ENCODE assay signal across 18 mouse cellular contexts in genomic region chr14:104567350-104568001, GRCm38 (mm10). TPM values are rescaled to one million over a fixed set of nuclear protein-coding genes. Genes with fewer than 3 reads are reported as not detected.
DNase-seq lines count a peak whose midpoint lies in the region; ATAC-seq and TF ChIP-seq lines count a peak whose summit lies in the region.
"Had no signal": no experiment of that assay in that cellular context is flagged by ENCODE, and none has a peak within 500 bp of the region (broad histone marks: within the 10 kb centered on the region; RNA-seq: fewer than 3 reads in every experiment).

No protein-coding gene starts in this region.

- no peaks in the 10 kb centered on the region for H3K9me3 ChIP-seq in midbrain, embryonic 11.5 days (ENCODE audit: control insufficient read depth, low read length)
- no peaks in the 10 kb centered on the region for H3K9me3 ChIP-seq in midbrain, embryonic 10.5 days (replicated peaks)
- no peaks in the 10 kb centered on the region for H3K9me3 ChIP-seq in forebrain, postnatal 0 days (ENCODE audit: low read length)
- H3K9me3 ChIP-seq in midbrain, embryonic 13.5 days: no peaks in the 10 kb centered on the region
- H3K9me3 ChIP-seq: limb, embryonic 15.5 days had no signal

- no peak for TF ChIP-seq CTCF in forebrain, postnatal 0 days (IDR thresholded peaks at IDR 0.05; ENCODE audit: low read depth)

- WGBS in midbrain, embryonic 11.5 days: 59% methylated on average over 6 of the region's 6 CpGs
- WGBS in midbrain, embryonic 10.5 days: 72% methylated on average over 6 of the region's 6 CpGs
- 17% methylated on average over 6 of the region's 6 CpGs for WGBS in forebrain, postnatal 0 days
- WGBS in midbrain, embryonic 13.5 days: 19% methylated on average over 6 of the region's 6 CpGs

- no peak overlapping the region for H3K4me2 ChIP-seq in midbrain, embryonic 11.5 days
- H3K4me2 ChIP-seq in forebrain, postnatal 0 days (ENCODE audit: low read depth): no peak overlapping the region
- H3K4me2 ChIP-seq in midbrain, embryonic 13.5 days (replicated peaks): peak overlapping the region; percentile 23; the same call in 1 of the 2 replicates
- H3K4me2 ChIP-seq: limb, embryonic 15.5 days had no signal

- no peak overlapping the region for H3K9ac ChIP-seq in midbrain, embryonic 11.5 days (ENCODE audit: low read length)
- H3K9ac ChIP-seq in forebrain, postnatal 0 days: no peak overlapping the region
- no peak overlapping the region for H3K9ac ChIP-seq in midbrain, embryonic 13.5 days (replicated peaks)
- H3K9ac ChIP-seq: limb, embryonic 15.5 days had no signal

- no peak for DNase-seq in midbrain, embryonic 11.5 days (ENCODE audit: low spot score, missing footprints)
- DNase-seq in midbrain, embryonic 10.5 days (ENCODE audit: low spot score): no peak
- DNase-seq in forebrain, postnatal 0 days: peak; percentile 10
- DNase-seq in retina, embryonic 14.5 days (ENCODE audit: low spot score): peak; percentile 13
- no peak for DNase-seq in adrenal gland, postnatal 14 days
- no peak for DNase-seq in kidney, postnatal 14 days
- DNase-seq in MN1 (ENCODE audit: low spot score): no peak
- DNase-seq: cerebellum, adult 11-12 months; heart, adult 11 months; kidney, adult 8-10 months; lung, adult 18-20 months; spleen, adult 18-20 months; thymus, postnatal 14 days had no signal

- no peak overlapping the region for H3K27ac ChIP-seq in midbrain, embryonic 11.5 days (ENCODE audit: low read depth, low read length)
- H3K27ac ChIP-seq in midbrain, embryonic 10.5 days (replicated peaks): no peak overlapping the region
- H3K27ac ChIP-seq in forebrain, postnatal 0 days (ENCODE audit: low read depth, low read length): no peak overlapping the region
- H3K27ac ChIP-seq in midbrain, embryonic 13.5 days: peak overlapping the region; percentile 53; the same call in 1 of the 2 replicates
- H3K27ac ChIP-seq: layer of hippocampus, adult 2 months; limb, embryonic 15.5 days had no signal

- ATAC-seq in midbrain, embryonic 11.5 days (ENCODE audit: low FRiP score): peak; percentile 85
- ATAC-seq in forebrain, postnatal 0 days: peak; percentile 63
- peak; percentile 97 for ATAC-seq in midbrain, embryonic 13.5 days

- H3K36me3 ChIP-seq in midbrain, embryonic 11.5 days (ENCODE audit: control insufficient read depth, insufficient read depth, low read length): no peaks in the 10 kb centered on the region
- H3K36me3 ChIP-seq in midbrain, embryonic 10.5 days: no peaks in the 10 kb centered on the region
- H3K36me3 ChIP-seq in forebrain, postnatal 0 days (ENCODE audit: insufficient read depth): no peaks in the 10 kb centered on the region
- H3K36me3 ChIP-seq in midbrain, embryonic 13.5 days: no peaks in the 10 kb centered on the region
- H3K36me3 ChIP-seq: limb, embryonic 15.5 days had no signal

- H3K4me1 ChIP-seq in midbrain, embryonic 11.5 days (ENCODE audit: control insufficient read depth, insufficient read depth, low read length): no peaks in the 10 kb centered on the region
- peaks cover 5% of the 10 kb centered on the region; the same call in 1 of the 2 replicates for H3K4me1 ChIP-seq in midbrain, embryonic 10.5 days
- no peaks in the 10 kb centered on the region for H3K4me1 ChIP-seq in forebrain, postnatal 0 days (ENCODE audit: insufficient read depth)
- peaks cover 18% of the 10 kb centered on the region for H3K4me1 ChIP-seq in midbrain, embryonic 13.5 days (replicated peaks)
- H3K4me1 ChIP-seq: limb, embryonic 15.5 days had no signal

- H3K4me3 ChIP-seq in midbrain, embryonic 11.5 days (ENCODE audit: low read depth, low read length): no peak overlapping the region
- H3K4me3 ChIP-seq in midbrain, embryonic 10.5 days: no peak overlapping the region
- no peak overlapping the region for H3K4me3 ChIP-seq in forebrain, postnatal 0 days (ENCODE audit: low read depth, low read length)
- H3K4me3 ChIP-seq in midbrain, embryonic 13.5 days (replicated peaks): no peak overlapping the region
- H3K4me3 ChIP-seq: erythroblast, embryonic 14.5 days; layer of hippocampus, adult 2 months; limb, embryonic 15.5 days; myocyte had no signal

- H3K27me3 ChIP-seq in midbrain, embryonic 11.5 days (ENCODE audit: control insufficient read depth, insufficient read depth, low read length): no peaks in the 10 kb centered on the region
- H3K27me3 ChIP-seq in midbrain, embryonic 10.5 days (ENCODE audit: low read depth, poor library complexity, severe bottlenecking): no peaks in the 10 kb centered on the region
- no peaks in the 10 kb centered on the region for H3K27me3 ChIP-seq in forebrain, postnatal 0 days (ENCODE audit: insufficient read depth, low read length)
- no peaks in the 10 kb centered on the region for H3K27me3 ChIP-seq in midbrain, embryonic 13.5 days
- H3K27me3 ChIP-seq: limb, embryonic 15.5 days had no signal

RNA-seq across cellular contexts. Expression of gene Rnf219, which starts 45.0 kb away (rescaled TPM):
- 36.3 and 42.8 TPM in 2 replicates for polyA plus RNA-seq in midbrain, embryonic 11.5 days (2014; fragmentation: Nextera tagmentation; extraction: Ambion mirVana)
- 41.8 and 44.3 TPM in 2 replicates for polyA plus RNA-seq in midbrain, embryonic 10.5 days (2016; fragmentation: Nextera tagmentation; extraction: Ambion mirVana)
- total RNA-seq in forebrain, postnatal 0 days (2014; rRNA removed): 12.0 and 12.8 TPM in 2 replicates
- 10.5 and 17.9 TPM in 2 replicates for polyA plus RNA-seq in forebrain, postnatal 0 days (2015; fragmentation: Nextera tagmentation; extraction: Ambion mirVana)
- polyA plus RNA-seq in midbrain, embryonic 13.5 days (2015; fragmentation: Nextera tagmentation; extraction: Ambion mirVana): 40.1 and 43.5 TPM in 2 replicates
- total RNA-seq in adrenal gland, postnatal 14 days (2021): 8.3 and 8.9 TPM in 2 replicates

Comparison
In these comparisons a context has a peak if more than half of its experiments do, and no peak if none do; other contexts are left out.
1. DNase-seq: peak in forebrain, postnatal 0 days (single experiment) and retina, embryonic 14.5 days (single experiment); none in midbrain, embryonic 11.5 days (single experiment), midbrain, embryonic 10.5 days (single experiment), adrenal gland, postnatal 14 days (single experiment), kidney, postnatal 14 days (single experiment) and MN1 (single experiment).
2. Peak in every context shown above with its lines, with median percentiles within 50 percentile points of each other: ATAC-seq.